Mouse (Mus musculus): ENCODE data around the gene Cdkn2d. TPM values are rescaled to one million over a fixed set of nuclear protein-coding genes. Genes with fewer than 3 reads are reported as not detected.

Cdkn2d gene
- polyA plus RNA-seq, 1 experiment, result 24.1 TPM

DNA sequence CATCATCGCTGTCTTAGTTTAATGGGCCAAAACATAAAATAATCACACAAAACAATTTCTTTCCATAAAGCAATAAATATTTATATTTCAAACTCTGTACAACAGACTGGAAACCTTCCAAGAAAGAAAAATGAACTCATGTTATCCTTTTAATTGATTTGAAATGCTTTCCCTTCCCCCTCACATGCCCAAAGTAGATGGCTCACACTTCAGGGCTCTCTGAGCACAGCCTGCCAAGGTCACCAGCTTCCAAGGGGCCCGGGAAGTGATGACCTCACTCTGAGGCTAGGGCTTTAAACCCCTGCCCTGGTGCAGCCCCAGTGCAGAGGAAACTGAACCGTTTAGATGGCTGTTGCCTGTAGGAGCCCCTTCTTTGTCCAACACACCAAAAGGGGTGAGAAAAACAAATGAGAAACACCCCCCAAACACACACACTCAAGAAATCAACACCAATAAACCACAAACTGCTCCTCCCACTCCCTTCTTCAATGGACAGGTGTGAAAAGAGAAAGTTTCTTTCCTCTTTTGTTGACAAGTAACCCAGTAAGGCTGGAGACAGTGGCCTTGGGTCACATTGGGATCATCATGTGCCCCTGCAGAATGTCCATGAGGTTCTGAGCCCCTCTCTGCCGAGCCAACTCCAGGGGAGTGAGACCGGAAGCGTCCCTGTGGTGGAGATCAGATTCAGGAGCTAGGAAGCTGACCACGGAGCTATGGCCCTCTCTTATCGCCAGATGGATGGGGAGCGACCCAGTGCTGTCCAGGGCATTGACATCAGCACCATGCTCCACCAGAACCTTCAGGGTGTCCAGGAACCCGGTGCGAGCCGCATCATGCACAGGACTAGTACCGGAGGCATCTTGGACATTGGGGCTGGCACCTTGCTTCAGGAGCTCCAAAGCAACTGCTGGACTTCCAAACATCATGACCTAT lies 2.5 kb downstream of the Cdkn2d start:
- H3K27ac ChIP-seq (ENCODE audit: insufficient read depth, low read depth, low read length), result peak overlapping the region; percentile 83
- H3K36me3 ChIP-seq (ENCODE audit: control insufficient read depth, insufficient read depth, low read length), result no peaks in the 10 kb centered on the region
- peaks cover 10% of the 10 kb centered on the region; the same call in 1 of the 2 replicates for H3K4me1 ChIP-seq (ENCODE audit: control insufficient read depth, insufficient read depth, low read length)
- H3K4me3 ChIP-seq (ENCODE audit: insufficient read depth, low read depth, low read length), result peak overlapping the region; percentile 65
- peak; percentile 23 for DNase-seq
- 68% methylated on average over 13 of the region's 13 CpGs for WGBS
- TF ChIP-seq POLR2A (IDR thresholded peaks at IDR 0.05; ENCODE audit: low read depth, low read length) (no peak), CTCF (conservative IDR thresholded peaks at IDR 0.05; ENCODE audit: insufficient read depth, insufficient read length, low read depth, low read length) (no peak)
- H3K27me3 ChIP-seq (replicated peaks; ENCODE audit: control insufficient read depth, insufficient read depth, low read length), result no peaks in the 10 kb centered on the region

DNA sequence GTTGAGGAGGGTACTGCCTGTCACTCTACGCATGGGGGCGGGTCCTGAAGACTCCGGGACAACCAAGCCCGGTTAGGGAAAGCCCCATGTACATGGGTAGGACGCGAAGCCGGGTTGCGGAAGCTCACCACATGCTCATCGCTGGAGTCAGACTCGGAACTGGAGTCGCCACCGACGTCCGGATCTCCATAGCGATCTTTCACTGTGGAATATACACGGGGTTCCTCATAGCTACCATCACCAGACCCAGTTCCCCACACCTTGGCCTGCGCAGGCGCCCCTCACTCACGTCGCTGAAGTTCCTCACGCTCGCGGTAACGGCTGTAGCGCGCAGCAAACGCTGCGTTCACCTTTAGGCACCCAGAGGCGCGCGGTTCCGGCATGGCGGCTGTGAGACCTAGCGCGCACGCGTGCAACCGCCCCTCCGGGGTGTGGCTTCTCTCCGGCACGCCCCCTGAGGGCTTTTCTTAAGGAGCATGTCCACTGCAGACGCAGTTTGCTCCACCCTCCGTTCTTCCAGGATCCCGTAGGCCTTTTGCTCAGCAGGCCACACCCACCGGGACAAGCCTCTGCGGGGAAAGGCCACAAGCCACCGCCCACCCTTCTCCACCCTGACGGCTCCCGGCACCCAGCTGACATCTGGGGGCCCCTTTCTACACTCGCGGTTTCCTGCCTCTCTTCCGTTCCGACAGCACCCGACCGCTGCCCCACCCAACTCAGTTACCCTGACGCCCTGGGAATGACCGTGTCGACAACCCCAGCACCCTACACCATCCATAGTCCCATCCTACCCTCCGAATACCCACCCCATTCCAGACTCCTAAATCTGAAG lies 3.4 kb downstream of the Cdkn2d start, which contains the start of gene Kri1:
Gene Kri1, minus strand, starts transcription at position 399 of the 832 bp plus-strand sequence.
- Histone ChIP-seq H3K27me3 (replicated peaks; ENCODE audit: control insufficient read depth, insufficient read depth, low read length) (no peaks in the 10 kb centered on the region), H3K4me3 (ENCODE audit: insufficient read depth, low read depth, low read length) (peak within 1 kb of the TSS; percentile 77), H3K27ac (ENCODE audit: insufficient read depth, low read depth, low read length) (peak within 1 kb of the TSS; percentile 83), H3K4me1 (ENCODE audit: control insufficient read depth, insufficient read depth, low read length) (peaks cover 10% of the 10 kb centered on the region; the same call in 1 of the 2 replicates), H3K36me3 (ENCODE audit: control insufficient read depth, insufficient read depth, low read length) (no peaks in the 10 kb centered on the region)
- peak; percentile 99 for DNase-seq
- WGBS, result under 1% methylated on average over 59 of the region's 59 CpGs
- TF ChIP-seq CTCF (conservative IDR thresholded peaks at IDR 0.05; ENCODE audit: insufficient read depth, insufficient read length, low read depth, low read length) (no peak), POLR2A (IDR thresholded peaks at IDR 0.05; ENCODE audit: low read depth, low read length) (no peak)

DNA sequence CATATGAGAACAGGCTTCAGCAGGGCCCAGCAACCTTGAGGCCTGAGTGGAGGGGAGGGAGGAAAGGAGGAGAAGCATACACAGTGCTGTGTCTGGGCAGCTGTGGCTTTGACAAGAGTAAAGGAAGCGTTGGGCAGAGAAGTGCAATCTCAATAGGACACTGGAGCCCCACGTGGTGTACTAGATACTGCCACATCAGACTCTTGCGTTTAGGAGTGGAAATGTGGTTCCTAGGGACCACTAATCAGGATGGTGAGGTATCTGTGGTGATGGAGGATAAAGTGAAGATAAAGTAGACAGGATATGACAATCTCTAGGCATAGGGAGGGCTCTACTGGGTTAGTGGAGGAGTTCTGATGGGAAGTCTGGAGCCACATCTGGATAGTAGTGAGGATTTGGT lies 4.5 kb downstream of the Cdkn2d start:
- Histone ChIP-seq H3K36me3 (ENCODE audit: control insufficient read depth, insufficient read depth, low read length) (no peaks in the 10 kb centered on the region), H3K27me3 (replicated peaks; ENCODE audit: control insufficient read depth, insufficient read depth, low read length) (no peaks in the 10 kb centered on the region), H3K27ac (ENCODE audit: insufficient read depth, low read depth, low read length) (no peak overlapping the region), H3K4me1 (ENCODE audit: control insufficient read depth, insufficient read depth, low read length) (peaks cover 10% of the 10 kb centered on the region; the same call in 1 of the 2 replicates), H3K4me3 (ENCODE audit: insufficient read depth, low read depth, low read length) (no peak overlapping the region)
- no peak for DNase-seq
- WGBS, result 53% methylated on average over 3 of the region's 3 CpGs
- TF ChIP-seq POLR2A (IDR thresholded peaks at IDR 0.05; ENCODE audit: low read depth, low read length) (no peak), CTCF (conservative IDR thresholded peaks at IDR 0.05; ENCODE audit: insufficient read depth, insufficient read length, low read depth, low read length) (no peak)

DNA sequence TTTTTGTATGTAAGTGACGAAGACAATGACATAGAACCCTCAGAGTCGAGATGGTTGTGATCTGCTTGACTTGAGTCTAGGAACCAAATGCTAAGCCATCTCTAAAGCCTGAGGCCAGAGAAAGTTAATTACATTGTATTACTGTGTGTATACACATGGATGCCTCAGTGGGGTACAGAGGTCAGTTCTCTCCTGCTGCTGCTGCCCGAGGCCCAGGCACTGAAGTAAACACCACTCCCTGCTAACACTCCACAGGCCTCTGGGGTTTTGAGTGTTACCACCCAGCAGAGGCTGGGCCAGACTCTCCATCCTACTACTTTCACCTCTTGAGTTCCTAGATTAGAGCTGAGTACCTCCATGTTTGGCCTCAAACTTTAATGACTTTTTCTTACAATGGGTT lies 7.2 kb downstream of the Cdkn2d start:
- H3K27me3 ChIP-seq (replicated peaks; ENCODE audit: control insufficient read depth, insufficient read depth, low read length), result no peaks in the 10 kb centered on the region
- no peak overlapping the region for H3K27ac ChIP-seq (ENCODE audit: insufficient read depth, low read depth, low read length)
- TF ChIP-seq CTCF (conservative IDR thresholded peaks at IDR 0.05; ENCODE audit: insufficient read depth, insufficient read length, low read depth, low read length), result no peak
- no peak for TF ChIP-seq POLR2A (IDR thresholded peaks at IDR 0.05; ENCODE audit: low read depth, low read length)
- H3K4me1 ChIP-seq (ENCODE audit: control insufficient read depth, insufficient read depth, low read length), result peaks cover 8% of the 10 kb centered on the region; the same call in 1 of the 2 replicates
- no peaks in the 10 kb centered on the region for H3K36me3 ChIP-seq (ENCODE audit: control insufficient read depth, insufficient read depth, low read length)
- no peak overlapping the region for H3K4me3 ChIP-seq (ENCODE audit: insufficient read depth, low read depth, low read length)
- WGBS, result 54% methylated on average over 3 of the region's 3 CpGs
- DNase-seq, result peak; percentile 62

DNA sequence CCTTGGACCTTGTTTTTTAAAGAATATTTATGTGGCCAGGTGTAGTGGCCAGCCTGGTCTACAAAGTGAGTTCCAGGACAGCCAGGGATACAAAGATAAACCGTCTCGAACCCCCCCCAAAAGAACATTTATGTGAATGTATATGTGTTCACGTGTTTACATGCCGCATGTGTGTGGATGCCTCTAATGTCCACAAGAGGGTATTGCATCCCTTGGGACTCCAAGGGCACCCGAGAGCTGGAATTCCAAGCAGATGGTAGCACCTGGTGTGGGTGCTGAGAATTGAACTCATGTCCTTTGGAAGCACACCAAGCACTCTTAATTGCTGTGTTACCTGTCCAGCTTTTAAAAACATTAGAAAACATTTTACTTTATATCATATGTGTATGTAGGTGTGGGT lies 7.6 kb downstream of the Cdkn2d start:
- no peak for DNase-seq
- H3K27me3 ChIP-seq (replicated peaks; ENCODE audit: control insufficient read depth, insufficient read depth, low read length), result no peaks in the 10 kb centered on the region
- WGBS, result 90% methylated on average over 5 of the region's 5 CpGs
- no peak overlapping the region for H3K27ac ChIP-seq (ENCODE audit: insufficient read depth, low read depth, low read length)
- peaks cover 8% of the 10 kb centered on the region; the same call in 1 of the 2 replicates for H3K4me1 ChIP-seq (ENCODE audit: control insufficient read depth, insufficient read depth, low read length)
- TF ChIP-seq CTCF (conservative IDR thresholded peaks at IDR 0.05; ENCODE audit: insufficient read depth, insufficient read length, low read depth, low read length), result no peak
- no peak for TF ChIP-seq POLR2A (IDR thresholded peaks at IDR 0.05; ENCODE audit: low read depth, low read length)
- H3K4me3 ChIP-seq (ENCODE audit: insufficient read depth, low read depth, low read length), result no peak overlapping the region
- no peaks in the 10 kb centered on the region for H3K36me3 ChIP-seq (ENCODE audit: control insufficient read depth, insufficient read depth, low read length)

DNA sequence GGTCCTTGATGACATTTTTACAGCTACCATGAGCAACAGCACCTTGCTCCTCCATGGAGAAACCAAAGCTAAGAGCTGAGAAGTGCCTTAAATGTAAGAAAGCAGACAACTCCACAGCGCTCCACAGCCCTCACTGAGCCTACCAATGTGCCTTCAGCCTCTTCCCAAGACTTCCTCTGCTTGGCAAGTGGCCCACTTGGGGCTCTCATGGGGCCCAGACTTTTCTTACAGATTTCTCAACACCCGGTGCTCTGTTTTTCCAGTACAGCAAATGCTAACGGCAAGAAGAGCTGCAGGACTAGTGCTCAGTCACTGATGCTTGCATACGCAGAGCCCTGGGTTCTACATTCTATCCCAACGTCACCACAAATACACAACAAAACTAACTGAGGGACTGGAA lies 13.4 kb downstream of the Cdkn2d start:
- TF ChIP-seq CTCF (conservative IDR thresholded peaks at IDR 0.05; ENCODE audit: insufficient read depth, insufficient read length, low read depth, low read length) (no peak), POLR2A (IDR thresholded peaks at IDR 0.05; ENCODE audit: low read depth, low read length) (no peak)
- Histone ChIP-seq H3K27ac (ENCODE audit: insufficient read depth, low read depth, low read length) (no peak overlapping the region), H3K4me3 (ENCODE audit: insufficient read depth, low read depth, low read length) (no peak overlapping the region), H3K4me1 (ENCODE audit: control insufficient read depth, insufficient read depth, low read length) (no peaks in the 10 kb centered on the region), H3K27me3 (replicated peaks; ENCODE audit: control insufficient read depth, insufficient read depth, low read length) (no peaks in the 10 kb centered on the region), H3K36me3 (ENCODE audit: control insufficient read depth, insufficient read depth, low read length) (0 out of 2 replicates have a peak, but pooled peaks cover 2% of the 10 kb centered on the region)
- DNase-seq, result no peak
- WGBS, result 96% methylated on average over 5 of the region's 5 CpGs

Measured in kidney, adult 2 months (tissue).